Mouse (Mus musculus) bone marrow macrophage, adult 2 months (primary cell): Measurements from ENCODE around the gene Gng2.

ENCODE experiments used
- CTCF ChIP-seq: IDR thresholded peaks from 2 replicates; pipeline ENCODE4 v1.5.1; 2012; ENCODE audit warnings: low read depth, mild to moderate bottlenecking, low read length, moderate library complexity
- POLR2A ChIP-seq: IDR thresholded peaks from 2 replicates; pipeline ENCODE4 v1.6.1; 2012; ENCODE audit warnings: mild to moderate bottlenecking, low read depth, low read length, borderline replicate concordance

GRCm38 (mm10) chr14:19963961-19964505 lies 13.4 kb downstream of the Gng2 start:
- no peak for TF ChIP-seq CTCF
- TF ChIP-seq POLR2A: no peak
